Mouse (Mus musculus): ENCODE results near the gene Cdhr5. TPM values are rescaled to one million over a fixed set of nuclear protein-coding genes. Genes with fewer than 3 reads are reported as not detected.

Cdhr5 gene
- polyA plus RNA-seq (2015; fragmentation: Nextera tagmentation; extraction: Ambion mirVana): 3.5 and 5.3 TPM in 2 replicates

DNA sequence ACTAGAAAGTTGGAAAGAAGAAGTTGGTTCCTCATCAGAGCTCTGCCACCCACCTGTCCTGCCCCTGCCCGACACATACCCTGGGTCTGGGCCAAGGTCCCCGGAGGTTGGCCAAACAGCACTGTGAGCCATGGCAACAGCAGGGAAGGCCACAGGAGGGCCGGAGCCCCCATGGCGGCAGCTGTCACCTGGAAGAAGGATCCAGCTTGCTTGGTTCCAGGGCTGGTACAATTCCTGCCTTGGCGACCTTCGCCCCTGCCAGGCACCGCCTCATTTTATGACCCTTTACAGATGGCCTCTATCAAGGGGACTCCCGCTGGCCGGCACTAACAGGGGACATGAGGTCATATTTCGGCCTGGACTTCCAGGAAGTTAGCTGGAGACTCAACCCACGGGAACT lies at the start of gene Cdhr5:
TSS of gene Cdhr5 (minus strand) at position 241 of the 400 bp plus-strand sequence.

DNA sequence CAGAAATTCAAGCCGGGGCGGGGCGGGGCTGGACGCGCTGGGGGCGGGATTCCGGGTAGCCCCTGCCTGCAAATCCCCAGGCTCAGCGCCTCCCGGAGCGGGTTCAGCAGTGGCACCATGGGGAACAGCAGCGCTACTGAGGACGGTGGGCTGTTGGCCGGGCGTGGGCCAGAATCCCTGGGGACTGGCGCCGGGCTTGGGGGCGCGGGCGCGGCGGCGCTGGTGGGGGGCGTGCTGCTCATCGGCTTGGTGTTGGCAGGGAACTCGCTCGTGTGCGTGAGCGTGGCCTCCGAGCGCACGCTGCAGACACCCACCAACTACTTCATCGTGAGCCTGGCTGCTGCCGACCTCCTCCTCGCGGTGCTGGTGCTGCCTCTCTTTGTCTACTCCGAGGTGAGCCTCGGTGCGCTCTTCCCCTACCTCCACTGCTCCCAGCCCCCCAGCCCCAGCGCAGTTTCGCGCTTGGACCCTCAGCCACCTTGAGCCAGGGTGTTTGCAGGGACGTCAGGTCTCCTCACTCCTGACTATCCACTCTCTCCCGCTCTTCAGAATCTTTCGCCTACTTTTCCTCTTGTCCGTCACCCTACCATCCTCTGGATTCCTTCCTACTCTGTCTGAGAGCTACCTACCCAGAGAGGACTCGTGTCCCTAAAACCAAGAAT lies 15.5 kb upstream of the Cdhr5 start, which contains the start of gene Drd4:
TSS of gene Drd4 (plus strand) at position 86 of the 662 bp plus-strand sequence.

DNA sequence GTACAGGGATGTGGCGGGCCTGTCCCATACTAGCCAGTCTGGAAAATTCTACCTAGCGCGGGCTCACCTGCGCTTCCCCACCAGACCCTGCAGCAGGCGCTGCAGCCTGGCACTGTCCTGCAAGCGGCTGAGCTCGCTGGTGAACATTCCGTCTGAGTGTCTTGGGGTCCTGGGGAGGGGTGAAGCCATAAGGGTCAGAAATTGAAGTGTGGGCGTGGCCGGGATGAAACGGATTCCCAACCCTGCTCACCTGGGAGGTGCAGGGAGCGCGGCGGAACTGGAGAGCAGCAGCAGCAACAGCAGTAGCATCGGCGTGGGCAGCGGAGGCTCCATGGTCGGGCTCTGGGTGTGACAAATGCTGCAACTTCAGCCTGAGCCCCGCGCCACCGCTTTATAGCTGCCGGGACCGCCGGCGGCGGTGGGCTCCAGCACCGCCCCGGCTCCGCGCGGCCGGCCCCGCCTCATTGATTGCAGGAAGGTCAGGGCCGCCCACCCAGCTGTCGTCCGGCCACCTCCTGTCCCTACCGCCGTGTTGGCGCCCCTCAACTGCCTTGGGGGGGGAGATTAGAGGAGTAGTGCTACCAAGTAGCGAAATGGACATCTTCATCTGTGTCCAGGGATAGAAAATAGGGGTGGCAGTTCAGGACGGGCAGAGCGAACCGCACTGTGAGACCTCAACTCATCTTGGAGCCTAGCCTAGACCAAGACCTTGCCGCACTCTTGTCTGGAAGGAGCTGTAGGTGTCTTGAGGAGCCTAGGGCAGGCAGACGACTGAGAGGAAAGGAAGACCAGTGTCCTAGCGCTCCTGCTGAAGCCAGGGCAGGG lies 2.4 kb upstream of the Cdhr5 start, which contains the start of gene Sct:
TSS of gene Sct (minus strand) at position 368 of the 825 bp plus-strand sequence.

DNA sequence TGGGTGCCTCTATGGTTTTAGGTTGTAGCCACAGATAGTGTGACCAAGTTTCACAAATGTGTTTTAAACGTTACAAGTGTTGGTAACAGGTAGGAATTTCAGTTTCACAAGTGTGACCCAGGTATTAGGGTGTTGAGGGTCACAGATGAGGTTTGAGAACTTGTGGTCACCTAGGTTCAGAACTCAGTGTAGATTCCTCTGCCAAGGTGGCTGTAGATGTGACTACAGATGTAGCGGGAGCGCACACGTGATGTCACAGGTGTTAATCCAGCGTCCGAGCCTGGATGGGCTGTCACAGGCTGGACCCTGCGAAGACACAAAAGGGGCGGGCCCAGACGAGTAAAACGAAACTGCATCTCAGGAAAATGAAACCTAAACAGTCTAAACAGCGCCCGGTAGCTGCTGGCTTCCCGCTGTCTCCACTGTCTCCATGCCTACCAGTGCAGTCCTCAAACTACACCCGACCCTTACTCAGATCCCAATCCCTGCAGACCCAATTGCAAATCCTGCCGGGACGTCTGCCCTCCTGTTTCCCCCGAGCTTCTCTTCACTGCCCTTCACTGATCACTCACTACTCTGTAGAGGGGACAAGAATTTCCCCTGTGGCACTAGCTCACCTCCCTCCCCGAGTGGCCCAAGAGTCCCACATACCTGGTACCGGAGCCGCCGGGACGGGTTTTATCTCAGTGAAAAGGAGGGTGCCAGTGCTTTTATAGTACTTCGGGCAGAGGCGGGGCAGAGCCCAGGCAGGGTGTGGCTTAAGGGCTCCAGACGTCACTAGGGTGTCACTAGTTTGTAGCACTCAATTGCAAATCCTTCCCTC lies 10.6 kb downstream of the Cdhr5 start, which contains the start of gene Irf7:
TSS of gene Irf7 (minus strand) at position 743 of the 823 bp plus-strand sequence.

DNA sequence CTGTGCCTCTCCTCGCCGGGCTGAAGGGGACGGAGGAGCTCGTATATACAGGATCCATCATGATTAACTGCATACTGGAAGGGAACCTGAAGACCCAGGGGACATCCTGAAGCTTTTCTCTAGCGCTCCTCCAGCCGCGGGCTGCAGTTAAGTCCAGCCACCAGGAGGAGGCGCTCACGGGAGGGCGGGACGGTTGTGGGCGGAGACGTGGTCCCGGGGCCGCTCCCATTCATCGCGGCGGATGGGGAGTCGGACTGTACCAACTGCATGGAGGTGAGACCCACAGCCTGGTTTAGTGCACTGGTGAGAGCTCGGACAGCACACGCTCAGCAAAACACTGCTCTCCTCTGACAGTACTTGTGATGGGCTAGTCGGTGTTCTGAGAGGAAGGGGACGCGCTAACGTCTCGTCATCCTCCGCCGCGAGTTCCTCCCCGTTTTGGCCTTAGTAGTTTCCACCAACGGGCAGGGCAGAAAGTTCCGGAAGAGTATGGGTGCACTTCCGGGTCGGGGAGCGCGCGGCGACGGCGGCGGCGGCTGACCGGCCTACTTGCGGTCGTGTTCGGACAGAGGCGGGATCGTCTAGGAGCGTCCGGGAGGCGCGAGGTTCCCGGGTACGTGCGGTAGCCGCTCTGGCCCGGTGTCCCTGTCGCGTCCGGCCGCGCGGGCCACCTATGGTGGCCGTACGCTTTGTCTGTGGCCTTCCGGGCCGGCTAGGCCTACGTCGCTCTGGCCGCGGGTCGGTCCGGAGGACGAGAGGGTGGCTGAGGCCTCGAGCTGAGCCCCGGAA lies 48.1 kb downstream of the Cdhr5 start, which contains the start of gene Phrf1:
TSS of gene Phrf1 (plus strand) at position 506 of the 789 bp plus-strand sequence.

Small RNA genes within 50 kb of the gene (microRNA-seq; reads per million reads assigned to microRNA genes)
- gene Mir210 (ENCODE audit: borderline replicate concordance, insufficient number of aligned reads): 697 reads per million, percentile 71 among the genes with 10 or more reads in this experiment

Other genes starting within 250 kb of the Cdhr5 start
- not detected in 2 replicates for gene Gm17387, start 247.7 kb downstream of the Cdhr5 start, polyA plus RNA-seq (2015; fragmentation: Nextera tagmentation; extraction: Ambion mirVana)
- 5.1 and 7.9 TPM in 2 replicates for gene B4galnt4, start 215.7 kb downstream of the Cdhr5 start, polyA plus RNA-seq (2015; fragmentation: Nextera tagmentation; extraction: Ambion mirVana)
- gene Pkp3, start 198.6 kb downstream of the Cdhr5 start, polyA plus RNA-seq (2015; fragmentation: Nextera tagmentation; extraction: Ambion mirVana): 1.1 and 2.5 TPM in 2 replicates
- gene Sigirr, start 176.2 kb downstream of the Cdhr5 start, polyA plus RNA-seq (2015; fragmentation: Nextera tagmentation; extraction: Ambion mirVana): 2.7 and 4.5 TPM in 2 replicates
- gene Ano9, start 159.0 kb downstream of the Cdhr5 start, polyA plus RNA-seq (2015; fragmentation: Nextera tagmentation; extraction: Ambion mirVana): 0.66 and 1.0 TPM in 2 replicates
- 40.8 and 60.7 TPM in 2 replicates for gene Ptdss2, start 154.4 kb downstream of the Cdhr5 start, polyA plus RNA-seq (2015; fragmentation: Nextera tagmentation; extraction: Ambion mirVana)
- 184 and 236 TPM in 2 replicates for gene Rnh1, start 103.9 kb downstream of the Cdhr5 start, polyA plus RNA-seq (2015; fragmentation: Nextera tagmentation; extraction: Ambion mirVana)
- gene Hras, start 82.8 kb downstream of the Cdhr5 start, polyA plus RNA-seq (2015; fragmentation: Nextera tagmentation; extraction: Ambion mirVana): 75.5 and 78.9 TPM in 2 replicates
- gene Lrrc56, start 82.6 kb downstream of the Cdhr5 start, polyA plus RNA-seq (2015; fragmentation: Nextera tagmentation; extraction: Ambion mirVana): 3.9 and 6.0 TPM in 2 replicates
- gene Lmntd2, start 62.7 kb downstream of the Cdhr5 start, polyA plus RNA-seq (2015; fragmentation: Nextera tagmentation; extraction: Ambion mirVana): 0.32 and 1.2 TPM in 2 replicates
- gene Rassf7, start 60.9 kb downstream of the Cdhr5 start, polyA plus RNA-seq (2015; fragmentation: Nextera tagmentation; extraction: Ambion mirVana): 16.4 and 24.5 TPM in 2 replicates
- gene Phrf1, start 48.0 kb downstream of the Cdhr5 start, polyA plus RNA-seq (2015; fragmentation: Nextera tagmentation; extraction: Ambion mirVana): 17.0 and 25.2 TPM in 2 replicates
- gene Irf7, start 10.3 kb downstream of the Cdhr5 start, polyA plus RNA-seq (2015; fragmentation: Nextera tagmentation; extraction: Ambion mirVana): 17.1 and 28.5 TPM in 2 replicates
- 9.1 and 10.6 TPM in 2 replicates for gene Sct, start 2.3 kb upstream of the Cdhr5 start, polyA plus RNA-seq (2015; fragmentation: Nextera tagmentation; extraction: Ambion mirVana)
- gene Drd4, start 15.2 kb upstream of the Cdhr5 start, polyA plus RNA-seq (2015; fragmentation: Nextera tagmentation; extraction: Ambion mirVana): 0.19 and 0.25 TPM in 2 replicates
- 57.4 and 71.3 TPM in 2 replicates for gene Deaf1, start 50.9 kb upstream of the Cdhr5 start, polyA plus RNA-seq (2015; fragmentation: Nextera tagmentation; extraction: Ambion mirVana)
- 21.9 and 39.5 TPM in 2 replicates for gene Tmem80, start 51.0 kb upstream of the Cdhr5 start, polyA plus RNA-seq (2015; fragmentation: Nextera tagmentation; extraction: Ambion mirVana)
- gene Eps8l2, start 62.1 kb upstream of the Cdhr5 start, polyA plus RNA-seq (2015; fragmentation: Nextera tagmentation; extraction: Ambion mirVana): 4.6 and 5.3 TPM in 2 replicates
- gene Taldo1, start 115.4 kb upstream of the Cdhr5 start, polyA plus RNA-seq (2015; fragmentation: Nextera tagmentation; extraction: Ambion mirVana): 338 and 567 TPM in 2 replicates
- 39.9 and 53.4 TPM in 2 replicates for gene Gatd1, start 137.3 kb upstream of the Cdhr5 start, polyA plus RNA-seq (2015; fragmentation: Nextera tagmentation; extraction: Ambion mirVana)
- 5.0 and 17.0 TPM in 2 replicates for gene Cend1, start 152.7 kb upstream of the Cdhr5 start, polyA plus RNA-seq (2015; fragmentation: Nextera tagmentation; extraction: Ambion mirVana)
- gene Slc25a22, start 161.1 kb upstream of the Cdhr5 start, polyA plus RNA-seq (2015; fragmentation: Nextera tagmentation; extraction: Ambion mirVana): 18.6 and 27.0 TPM in 2 replicates
- gene Pidd1, start 167.2 kb upstream of the Cdhr5 start, polyA plus RNA-seq (2015; fragmentation: Nextera tagmentation; extraction: Ambion mirVana): 2.4 and 2.8 TPM in 2 replicates
- 916 and 984 TPM in 2 replicates for gene Rplp2, start 170.6 kb upstream of the Cdhr5 start, polyA plus RNA-seq (2015; fragmentation: Nextera tagmentation; extraction: Ambion mirVana)
- 37.4 and 82.9 TPM in 2 replicates for gene Pnpla2, start 178.4 kb upstream of the Cdhr5 start, polyA plus RNA-seq (2015; fragmentation: Nextera tagmentation; extraction: Ambion mirVana)
- gene Cracr2b, start 184.3 kb upstream of the Cdhr5 start, polyA plus RNA-seq (2015; fragmentation: Nextera tagmentation; extraction: Ambion mirVana): 13.3 and 17.8 TPM in 2 replicates
- gene Cd151, start 190.6 kb upstream of the Cdhr5 start, polyA plus RNA-seq (2015; fragmentation: Nextera tagmentation; extraction: Ambion mirVana): 79.0 and 90.1 TPM in 2 replicates
- 63.7 and 105 TPM in 2 replicates for gene Polr2l, start 198.3 kb upstream of the Cdhr5 start, polyA plus RNA-seq (2015; fragmentation: Nextera tagmentation; extraction: Ambion mirVana)
- gene Tspan4, start 198.5 kb upstream of the Cdhr5 start, polyA plus RNA-seq (2015; fragmentation: Nextera tagmentation; extraction: Ambion mirVana): 141 and 186 TPM in 2 replicates

All from adrenal gland, postnatal 0 days (tissue).